14 mouse cellular contexts compared by ENCODE assay signal in the genomic region with DNA sequence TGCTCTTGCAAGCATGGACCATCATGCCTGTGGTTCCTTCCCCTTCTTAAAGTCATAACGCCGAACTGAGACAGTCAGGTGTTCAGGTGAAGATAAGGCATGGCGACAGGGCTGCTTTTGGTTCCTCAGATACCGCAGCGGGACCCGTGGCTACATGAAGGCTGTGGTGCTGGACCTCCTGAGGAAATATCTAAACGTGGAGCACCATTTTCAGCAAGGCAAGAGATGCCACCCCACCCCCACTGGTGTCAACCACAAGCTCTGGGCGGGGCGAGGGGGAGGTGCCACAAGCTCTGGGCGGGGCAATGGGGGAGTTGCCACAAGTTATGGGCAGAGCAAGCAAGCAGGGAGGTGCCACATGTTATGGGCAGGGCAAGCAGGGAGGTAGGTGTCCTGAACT.
DNase-seq lines count a peak whose midpoint lies in the region; ATAC-seq and TF ChIP-seq lines count a peak whose summit lies in the region.
"Had no signal": no experiment of that assay in that cellular context is flagged by ENCODE, and none has a peak within 500 bp of the region (broad histone marks: within the 10 kb centered on the region; RNA-seq: fewer than 3 reads in every experiment).

No protein-coding gene starts in this region.

- no peaks in the 10 kb centered on the region for H3K9me3 ChIP-seq in hindbrain, postnatal 0 days (ENCODE audit: low read length)
- H3K9me3 ChIP-seq: lung, embryonic 15.5 days had no signal

- H3K9ac ChIP-seq in hindbrain, postnatal 0 days (replicated peaks; ENCODE audit: low read length): no peak overlapping the region
- H3K9ac ChIP-seq: lung, embryonic 15.5 days had no signal

- ATAC-seq in erythroblast, adult 5-6 weeks (replicated peaks; ENCODE audit: low FRiP score, poor library complexity, severe bottlenecking): peak; percentile 62; the same call in 1 of the 2 replicates
- peak; percentile 88 for ATAC-seq in megakaryocyte-erythroid progenitor cell, adult 5-6 weeks (replicated peaks; ENCODE audit: low FRiP score, low TSS enrichment, poor library complexity, severe bottlenecking)
- no peak for ATAC-seq in hindbrain, postnatal 0 days

- 69% methylated on average over 10 of the region's 10 CpGs for WGBS in hindbrain, postnatal 0 days

- H3K4me2 ChIP-seq in hindbrain, postnatal 0 days (ENCODE audit: low read depth, low read length): no peak overlapping the region
- H3K4me2 ChIP-seq: lung, embryonic 15.5 days had no signal

- H3K4me1 ChIP-seq in hindbrain, postnatal 0 days (ENCODE audit: insufficient read depth, low read length): no peaks in the 10 kb centered on the region
- H3K4me1 ChIP-seq: lung, embryonic 15.5 days had no signal

- no peaks in the 10 kb centered on the region for H3K27me3 ChIP-seq in hindbrain, postnatal 0 days (ENCODE audit: insufficient read depth, low read length)
- H3K27me3 ChIP-seq: lung, embryonic 15.5 days had no signal

- H3K4me3 ChIP-seq in hindbrain, postnatal 0 days (ENCODE audit: low read length): no peak overlapping the region
- H3K4me3 ChIP-seq: lung, embryonic 15.5 days had no signal

- H3K27ac ChIP-seq in hindbrain, postnatal 0 days: no peak overlapping the region
- H3K27ac ChIP-seq: lung, embryonic 15.5 days had no signal

- TF ChIP-seq CTCF in hindbrain, postnatal 0 days (IDR thresholded peaks at IDR 0.05; ENCODE audit: low read depth): no peak

- peak; percentile 30 for DNase-seq in adrenal gland, postnatal 10 days
- DNase-seq in adrenal gland, adult 8-10 months: no peak
- peak; percentile 64 for DNase-seq in thymus, postnatal 14 days
- DNase-seq in layer of hippocampus, postnatal 14 days (ENCODE audit: low spot score in 2 of 2): no peak
- DNase-seq in heart, postnatal 36 days: no peak
- DNase-seq in hindbrain, postnatal 0 days (ENCODE audit: low spot score): no peak
- DNase-seq: cerebellum, postnatal 25 days; gastrocnemius, postnatal 10 days; heart, postnatal 10 days; kidney, adult 9 months; right cerebral cortex, adult 18-20 months had no signal

- no peaks in the 10 kb centered on the region for H3K36me3 ChIP-seq in hindbrain, postnatal 0 days (ENCODE audit: insufficient read depth, low read length)
- H3K36me3 ChIP-seq: lung, embryonic 15.5 days had no signal

- intact Hi-C loops in heart, postnatal 36 days (cut with DNase I): no loop called here

Comparison
In these comparisons a context has a peak if more than half of its experiments do, and no peak if none do; other contexts are left out.
1. DNase-seq: peak in adrenal gland, postnatal 10 days (single experiment) and thymus, postnatal 14 days (single experiment); none in adrenal gland, adult 8-10 months (single experiment), layer of hippocampus, postnatal 14 days (0 of 2), heart, postnatal 36 days (0 of 2) and hindbrain, postnatal 0 days (single experiment).